Mouse (Mus musculus) cerebellum, postnatal 36 days (tissue): Measurements from ENCODE around the gene Fcgr1.
"Not testable (repeated sequence)": the region's sequence is repeated elsewhere in the genome, so short reads cannot be mapped to it uniquely, and the experiment has no call there.

Experiments
- DNase-seq, 2 experiments: peaks; one replicate each; pipeline ENCODE4 v3.0.0; 2021 to 2022; ENCODE audit warnings: mixed read lengths in 2 of 2

Fcgr1 gene

GRCm38 (mm10) chr3:96247356-96248140 is 46.2 kb downstream of the Fcgr1 start:
- no peak for DNase-seq

- DNase-seq: not testable (repeated sequence)
These were observed 47.3 kb downstream of the Fcgr1 start, which contains the start of gene Hist2h3c1 for GRCm38 (mm10) chr3:96246427-96246856. Hist2h3c1 (plus strand) TSS chr3:96246685.

GRCm38 (mm10) chr3:96246018-96246417 is 47.8 kb downstream of the Fcgr1 start:
- not testable (repeated sequence) for DNase-seq

- DNase-seq: peak; percentile 88 to 90
These were observed 48.5 kb downstream of the Fcgr1 start, which contains the start of gene Hist2h2aa1 for GRCm38 (mm10) chr3:96245003-96245886. Hist2h2aa1 (plus strand) TSS chr3:96245497.

- no peak for DNase-seq
These were observed 49.7 kb downstream of the Fcgr1 start for GRCm38 (mm10) chr3:96243921-96244572.

- no peak for DNase-seq
These were observed 53.0 kb downstream of the Fcgr1 start for GRCm38 (mm10) chr3:96240799-96241197.

GRCm38 (mm10) chr3:96239949-96240798 is 53.6 kb downstream of the Fcgr1 start, which contains the start of gene Hist2h2aa2:
Hist2h2aa2 (minus strand) TSS chr3:96240276.
- peak; percentile 95 to 100 for DNase-seq

- DNase-seq: peak; percentile 28 to 44
These were observed 54.6 kb downstream of the Fcgr1 start, which contains the start of gene Hist2h3c2 for GRCm38 (mm10) chr3:96238954-96239793. Hist2h3c2 (minus strand) TSS chr3:96239127.

GRCm38 (mm10) chr3:96237904-96238511 is 55.8 kb downstream of the Fcgr1 start:
- no peak for DNase-seq

- DNase-seq: no peak
These were observed 56.4 kb downstream of the Fcgr1 start for GRCm38 (mm10) chr3:96237335-96237903.

GRCm38 (mm10) chr3:96236834-96237334 is 56.9 kb downstream of the Fcgr1 start:
- DNase-seq: no peak

- no peak for DNase-seq
These were observed 57.9 kb downstream of the Fcgr1 start for GRCm38 (mm10) chr3:96235836-96236235.

- DNase-seq: no peak
These were observed 58.9 kb downstream of the Fcgr1 start for GRCm38 (mm10) chr3:96234914-96235313.
